14 mouse cellular contexts compared by ENCODE assay signal in the genomic region with DNA sequence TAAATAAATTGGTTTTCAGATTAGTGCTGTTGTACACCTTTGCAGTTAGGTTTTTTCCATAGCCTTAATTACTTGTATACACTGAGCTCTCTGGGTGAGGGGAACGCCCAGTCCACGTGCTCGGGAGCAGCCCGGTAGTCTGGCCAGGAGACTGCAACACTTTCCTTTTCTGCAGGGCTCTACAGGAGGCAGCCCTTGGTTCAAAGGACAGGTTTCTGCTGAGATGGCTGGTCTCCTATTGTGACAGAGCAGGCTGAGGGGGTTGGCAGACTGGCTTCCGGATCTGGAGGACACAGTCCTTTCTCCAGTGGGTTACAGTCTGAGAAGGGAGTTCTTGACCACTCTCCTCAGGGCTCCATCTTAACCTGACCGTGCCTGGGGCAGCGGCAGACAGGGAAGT.
DNase-seq lines count a peak whose midpoint lies in the region; ATAC-seq and TF ChIP-seq lines count a peak whose summit lies in the region.
"Had no signal": no experiment of that assay in that cellular context is flagged by ENCODE, and none has a peak within 500 bp of the region (broad histone marks: within the 10 kb centered on the region; RNA-seq: fewer than 3 reads in every experiment).

No protein-coding gene starts in this region.

- no peak overlapping the region for H3K4me3 ChIP-seq in hindbrain, postnatal 0 days (ENCODE audit: low read length)
- H3K4me3 ChIP-seq in hindbrain, embryonic 13.5 days: no peak overlapping the region
- H3K4me3 ChIP-seq in intestine, embryonic 15.5 days (replicated peaks): no peak overlapping the region
- H3K4me3 ChIP-seq in hindbrain, embryonic 14.5 days (replicated peaks; ENCODE audit: low read length): no peak overlapping the region
- H3K4me3 ChIP-seq: forebrain, embryonic 13.5 days; neural tube, embryonic 13.5 days had no signal

- no peaks in the 10 kb centered on the region for H3K36me3 ChIP-seq in hindbrain, postnatal 0 days (ENCODE audit: insufficient read depth, low read length)
- no peaks in the 10 kb centered on the region for H3K36me3 ChIP-seq in hindbrain, embryonic 13.5 days
- no peaks in the 10 kb centered on the region for H3K36me3 ChIP-seq in intestine, embryonic 15.5 days
- no peaks in the 10 kb centered on the region for H3K36me3 ChIP-seq in hindbrain, embryonic 14.5 days (replicated peaks; ENCODE audit: control insufficient read depth, insufficient read depth)
- H3K36me3 ChIP-seq: neural tube, embryonic 13.5 days had no signal

- no peak overlapping the region for H3K4me2 ChIP-seq in hindbrain, postnatal 0 days (ENCODE audit: low read depth, low read length)
- no peak overlapping the region for H3K4me2 ChIP-seq in hindbrain, embryonic 13.5 days
- 0 out of 2 replicates have a peak overlapping the region, but pooled peaks have one; percentile 31 for H3K4me2 ChIP-seq in intestine, embryonic 15.5 days (replicated peaks)
- no peak overlapping the region for H3K4me2 ChIP-seq in hindbrain, embryonic 14.5 days (replicated peaks)
- H3K4me2 ChIP-seq: forebrain, embryonic 13.5 days; neural tube, embryonic 13.5 days had no signal

- no peak for TF ChIP-seq CTCF in hindbrain, postnatal 0 days (IDR thresholded peaks at IDR 0.05; ENCODE audit: low read depth)

- H3K9me3 ChIP-seq in hindbrain, postnatal 0 days (ENCODE audit: low read length): no peaks in the 10 kb centered on the region
- H3K9me3 ChIP-seq in hindbrain, embryonic 13.5 days: no peaks in the 10 kb centered on the region
- H3K9me3 ChIP-seq in intestine, embryonic 15.5 days: no peaks in the 10 kb centered on the region
- no peaks in the 10 kb centered on the region for H3K9me3 ChIP-seq in hindbrain, embryonic 14.5 days (ENCODE audit: control insufficient read depth, low read length)
- H3K9me3 ChIP-seq: forebrain, embryonic 13.5 days; neural tube, embryonic 13.5 days had no signal

- no peaks in the 10 kb centered on the region for H3K27me3 ChIP-seq in hindbrain, postnatal 0 days (ENCODE audit: insufficient read depth, low read length)
- peaks cover 32% of the 10 kb centered on the region; the same call in 1 of the 2 replicates for H3K27me3 ChIP-seq in hindbrain, embryonic 13.5 days
- H3K27me3 ChIP-seq in intestine, embryonic 15.5 days (replicated peaks): no peaks in the 10 kb centered on the region
- H3K27me3 ChIP-seq in hindbrain, embryonic 14.5 days (ENCODE audit: control insufficient read depth, insufficient read depth, low read length): 0 out of 2 replicates have a peak, but pooled peaks cover 4% of the 10 kb centered on the region

- 0 out of 2 replicates have a peak overlapping the region, but pooled peaks have one; percentile 0 for H3K9ac ChIP-seq in hindbrain, postnatal 0 days (replicated peaks; ENCODE audit: low read length)
- H3K9ac ChIP-seq in hindbrain, embryonic 13.5 days: no peak overlapping the region
- no peak overlapping the region for H3K9ac ChIP-seq in intestine, embryonic 15.5 days
- H3K9ac ChIP-seq in hindbrain, embryonic 14.5 days: no peak overlapping the region
- H3K9ac ChIP-seq: forebrain, embryonic 13.5 days; neural tube, embryonic 13.5 days had no signal

- DNase-seq in hindbrain, postnatal 0 days (ENCODE audit: low spot score): no peak
- peak; percentile 80 to 90 for DNase-seq in kidney, postnatal 36 days
- DNase-seq in cerebellum, adult 11-12 months: no peak
- no peak for DNase-seq in cerebellum, postnatal 4 days (ENCODE audit: low spot score in 2 of 2)
- no peak for DNase-seq in hindbrain, embryonic 14.5 days (ENCODE audit: low spot score)
- DNase-seq: heart, adult 18-20 months; thymus, postnatal 25 days had no signal

- H3K4me1 ChIP-seq in hindbrain, postnatal 0 days (ENCODE audit: insufficient read depth, low read length): no peaks in the 10 kb centered on the region
- H3K4me1 ChIP-seq in hindbrain, embryonic 13.5 days (replicated peaks): peaks cover 10% of the 10 kb centered on the region
- H3K4me1 ChIP-seq in intestine, embryonic 15.5 days (replicated peaks): peaks cover 10% of the 10 kb centered on the region; the same call in 1 of the 2 replicates
- 0 out of 2 replicates have a peak, but pooled peaks cover 3% of the 10 kb centered on the region for H3K4me1 ChIP-seq in hindbrain, embryonic 14.5 days (replicated peaks; ENCODE audit: control insufficient read depth, insufficient read depth, low read length)

- ATAC-seq in hindbrain, postnatal 0 days: no peak
- no peak for ATAC-seq in hindbrain, embryonic 13.5 days (ENCODE audit: low FRiP score)
- peak; percentile 92 for ATAC-seq in intestine, embryonic 15.5 days
- peak; percentile 69 for ATAC-seq in megakaryocyte-erythroid progenitor cell, adult 5-6 weeks (replicated peaks; ENCODE audit: low FRiP score, low TSS enrichment, poor library complexity, severe bottlenecking)
- ATAC-seq in hindbrain, embryonic 14.5 days (ENCODE audit: low FRiP score): no peak
- ATAC-seq: activated CD4-positive, CD25-positive, alpha-beta regulatory T cell, adult 4 months; forebrain, embryonic 13.5 days had no signal

- H3K27ac ChIP-seq in hindbrain, postnatal 0 days: no peak overlapping the region
- no peak overlapping the region for H3K27ac ChIP-seq in hindbrain, embryonic 13.5 days
- peak overlapping the region; percentile 24; the same call in 1 of the 2 replicates for H3K27ac ChIP-seq in intestine, embryonic 15.5 days
- no peak overlapping the region for H3K27ac ChIP-seq in hindbrain, embryonic 14.5 days
- H3K27ac ChIP-seq: forebrain, embryonic 13.5 days; macrophage; neural tube, embryonic 13.5 days had no signal

- 25% methylated on average over 7 of the region's 7 CpGs for WGBS in hindbrain, postnatal 0 days
- 27% methylated on average over 7 of the region's 7 CpGs for WGBS in hindbrain, embryonic 13.5 days
- 22% methylated on average over 7 of the region's 7 CpGs for WGBS in intestine, embryonic 15.5 days
- WGBS in hindbrain, embryonic 14.5 days: 26% methylated on average over 7 of the region's 7 CpGs

Comparison
In these comparisons a context has a peak if more than half of its experiments do, and no peak if none do; other contexts are left out.
1. ATAC-seq: peak in intestine, embryonic 15.5 days (single experiment) and megakaryocyte-erythroid progenitor cell, adult 5-6 weeks (single experiment); none in hindbrain, postnatal 0 days (single experiment), hindbrain, embryonic 13.5 days (single experiment) and hindbrain, embryonic 14.5 days (single experiment).
2. DNase-seq: peak in kidney, postnatal 36 days (2 of 2); none in hindbrain, postnatal 0 days (single experiment), cerebellum, adult 11-12 months (single experiment), cerebellum, postnatal 4 days (0 of 2) and hindbrain, embryonic 14.5 days (single experiment).